Mouse (Mus musculus): ENCODE measurements around the gene Acrv1.
"Not testable (repeated sequence)": the region's sequence is repeated elsewhere in the genome, so short reads cannot be mapped to it uniquely, and the experiment has no call there.

Acrv1 gene

GRCm38 (mm10) chr9:36692920-36693319 lies at the start of gene Acrv1:
Gene Acrv1 (plus strand): TSS chr9:36693220.
- DNase-seq (ENCODE audit: low spot score), result no peak

- DNase-seq (ENCODE audit: low spot score), result not testable (repeated sequence)
These were observed 49.7 kb upstream of the Acrv1 start, which contains the start of gene A630095E13Rik for GRCm38 (mm10) chr9:36643276-36643675. Gene A630095E13Rik (minus strand): TSS chr9:36643376.

GRCm38 (mm10) chr9:36681424-36681823 lies 11.6 kb upstream of the Acrv1 start:
- no peak for DNase-seq (ENCODE audit: low spot score)

- DNase-seq (ENCODE audit: low spot score), result peak; percentile 38
These were observed 5.7 kb upstream of the Acrv1 start for GRCm38 (mm10) chr9:36687329-36687728.

GRCm38 (mm10) chr9:36694276-36694675 lies 1.3 kb downstream of the Acrv1 start:
- DNase-seq (ENCODE audit: low spot score), result no peak

GRCm38 (mm10) chr9:36705923-36706322 lies 12.9 kb downstream of the Acrv1 start:
- no peak for DNase-seq (ENCODE audit: low spot score)

GRCm38 (mm10) chr9:36707304-36707703 lies 14.3 kb downstream of the Acrv1 start:
- no peak for DNase-seq (ENCODE audit: low spot score)

- DNase-seq (ENCODE audit: low spot score), result no peak
These were observed 23.6 kb downstream of the Acrv1 start for GRCm38 (mm10) chr9:36716624-36717023.

GRCm38 (mm10) chr9:36726131-36727033 lies 33.4 kb downstream of the Acrv1 start:
- peak; percentile 96 for DNase-seq (ENCODE audit: low spot score)

GRCm38 (mm10) chr9:36727034-36727755 lies 34.2 kb downstream of the Acrv1 start, which contains the start of gene Chek1:
Gene Chek1 (minus strand): TSS chr9:36727065.
- DNase-seq (ENCODE audit: low spot score), result no peak
